Mouse (Mus musculus): ENCODE data around the gene Cox6b1.

DNA sequence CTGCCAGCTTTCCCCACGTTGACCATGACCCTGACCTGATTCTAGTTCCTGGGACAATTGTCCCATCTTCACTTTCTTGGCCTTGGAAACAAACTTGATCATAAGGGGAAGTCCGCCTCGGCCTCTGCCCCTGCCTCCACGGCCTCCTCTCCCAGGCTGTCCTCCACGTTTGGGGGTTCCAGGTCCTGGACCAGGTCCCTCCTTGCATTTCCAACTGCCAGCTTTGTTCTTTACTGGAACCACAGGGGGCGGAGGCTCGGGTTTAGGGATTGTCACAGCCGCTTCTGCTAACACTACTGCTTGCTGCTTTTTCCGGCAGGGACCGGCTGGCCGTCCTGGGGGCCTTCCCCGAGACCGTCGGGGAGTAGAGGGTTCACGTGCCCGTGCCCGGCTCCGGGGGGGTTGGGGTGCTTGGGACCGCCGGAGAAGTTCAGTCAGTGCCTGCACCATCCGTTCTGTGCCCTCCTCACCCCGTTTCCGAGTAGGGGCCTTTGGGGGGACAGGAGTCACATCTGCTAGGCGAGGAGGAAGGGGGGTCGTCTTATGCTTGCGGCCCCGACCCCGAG lies 39.4 kb downstream of the Cox6b1 start:
- TF ChIP-seq TAL1 (IDR thresholded peaks at IDR 0.05; ENCODE audit: low read length) (no peak), CTCF (IDR thresholded peaks at IDR 0.05 in 2 of 3, conservative IDR thresholded peaks at IDR 0.05 in 1 of 3; ENCODE audit: control insufficient read depth in 1 of 3, insufficient read depth in 1 of 3, low read depth in 2 of 3, low read length in 3 of 3, poor library complexity in 1 of 3, severe bottlenecking in 1 of 3) (no peak), SIN3A (IDR thresholded peaks at IDR 0.05; ENCODE audit: low read length) (no peak), POLR2A (IDR thresholded peaks at IDR 0.05; ENCODE audit: control insufficient read depth in 1 of 2, insufficient read depth in 1 of 2, low read depth in 1 of 2, low read length in 2 of 2, poor library complexity in 1 of 2) (no peak), MAZ (IDR thresholded peaks at IDR 0.05; ENCODE audit: low read depth, low read length) (no peak), GATA1 (IDR thresholded peaks at IDR 0.05; ENCODE audit: low read depth, low read length) (no peak)
